Mouse (Mus musculus) gastrocnemius, postnatal 10 days (tissue): ENCODE measurements around the gene Asmt. TPM values are rescaled to one million over a fixed set of nuclear protein-coding genes. Genes with fewer than 3 reads are reported as not detected.

ENCODE experiments used
- DNase-seq: peaks from one replicate; pipeline ENCODE4 v3.0.0; 2021; ENCODE audit warnings: mixed read lengths
- long read RNA-seq, 2 experiments: library from polyadenylated mRNA; stranded (forward); transcript quantifications; one replicate each; pipeline ENCODE4 v2.0.0; 2021
- total RNA-seq, 2 experiments: library from RNA; stranded (reverse); gene quantifications; 2 replicates each; pipeline ENCODE4 v1.2.3; 2021

Asmt gene
- total RNA-seq: not detected
- long read RNA-seq, experiment 1: 0 reads
- long read RNA-seq, experiment 2: 0 reads

- DNase-seq: no peak
Measured at GRCm38 (mm10) chrX:170672594-170673092, at the start of gene Asmt. Asmt (plus strand) TSS chrX:170672644.

- DNase-seq: no peak
Measured at GRCm38 (mm10) chrX:170673233-170673951, 948 bp downstream of the Asmt start.

- DNase-seq: peak; percentile 31
Measured at GRCm38 (mm10) chrX:170674229-170674771, 1.9 kb downstream of the Asmt start.

- DNase-seq: peak; percentile 30
Measured at GRCm38 (mm10) chrX:170674885-170675876, 2.7 kb downstream of the Asmt start.

GRCm38 (mm10) chrX:170675923-170676605 is 3.6 kb downstream of the Asmt start:
- no peak for DNase-seq

- DNase-seq: no peak
Measured at GRCm38 (mm10) chrX:170676606-170677239, 4.3 kb downstream of the Asmt start.

- DNase-seq: no peak
Measured at GRCm38 (mm10) chrX:170677266-170677665, 4.8 kb downstream of the Asmt start.

- no peak for DNase-seq
Measured at GRCm38 (mm10) chrX:170677680-170678079, 5.2 kb downstream of the Asmt start.
